Mouse (Mus musculus) cortical plate, adult 2 months (tissue): ENCODE data around the gene Otoa.

ENCODE experiments used
- CTCF ChIP-seq: fragments of 200-500 bp; IDR thresholded peaks from 2 replicates; pipeline ENCODE4 v1.5.1; 2011; ENCODE audit warnings: mild to moderate bottlenecking, control low read depth, low read length; ENCODE audit not compliant: insufficient read depth; ENCODE audit errors: extremely low read depth
- POLR2A ChIP-seq: fragments of 200-500 bp; IDR thresholded peaks from 2 replicates; pipeline ENCODE4 v1.6.1; 2011; ENCODE audit warnings: mild to moderate bottlenecking, low read length, control low read depth; ENCODE audit not compliant: insufficient read depth; ENCODE audit errors: extremely low read depth

- no peak for TF ChIP-seq CTCF
- TF ChIP-seq POLR2A, result no peak
These were observed 35.6 kb upstream of the Otoa start for GRCm38 (mm10) chr7:121045671-121046453.
